Mouse (Mus musculus) hindbrain, embryonic 15.5 days (tissue): ENCODE measurements around the gene Mfsd6. TPM values are rescaled to one million over a fixed set of nuclear protein-coding genes. Genes with fewer than 3 reads are reported as not detected.

ENCODE experiments used
- ATAC-seq: fragments of 200-750 bp; cut with Nextera tagmentation; 2 replicates; pipeline ENCODE4 v1.8.0; 2017; ENCODE audit warnings: low read depth, moderate number of reproducible peaks, moderate TSS enrichment; ENCODE audit not compliant: low FRiP score
- H3K27ac ChIP-seq: fragments of 300-500 bp; sonication (generic); replicated peaks from 2 replicates; pipeline ENCODE4 v1.5.1; 2015; ENCODE audit warnings: mild to moderate bottlenecking, inconsistent platforms
- H3K27me3 ChIP-seq: fragments of 300-500 bp; sonication (generic); 2 replicates; pipeline ENCODE4 v1.6.1; 2015; ENCODE audit warnings: control low read depth, inconsistent platforms
- H3K36me3 ChIP-seq: fragments of 300-500 bp; sonication (generic); 2 replicates; pipeline ENCODE4 v1.6.1; 2015; ENCODE audit warnings: control low read depth, inconsistent platforms
- H3K4me1 ChIP-seq: fragments of 300-500 bp; sonication (generic); replicated peaks from 2 replicates; pipeline ENCODE4 v1.6.1; 2015; ENCODE audit warnings: control low read depth, inconsistent platforms
- H3K4me2 ChIP-seq: fragments of 300-500 bp; sonication (generic); 2 replicates; pipeline ENCODE4 v1.6.1; 2015; ENCODE audit warnings: moderate library complexity, mild to moderate bottlenecking, inconsistent platforms
- H3K4me3 ChIP-seq: fragments of 300-500 bp; sonication (generic); 2 replicates; pipeline ENCODE4 v1.5.1; 2015; ENCODE audit warnings: mild to moderate bottlenecking, inconsistent platforms
- H3K9ac ChIP-seq: fragments of 300-500 bp; sonication (generic); 2 replicates; pipeline ENCODE4 v1.6.1; 2015; ENCODE audit warnings: inconsistent platforms
- H3K9me3 ChIP-seq: fragments of 300-500 bp; sonication (generic); 2 replicates; pipeline ENCODE4 v1.6.1; 2016; ENCODE audit warnings: control low read depth, inconsistent platforms
- WGBS: fragments of 180-500 bp; shearing (Covaris S2); methylation state at CpG from one replicate; pipeline ENCODE4 v1.1.7; 2015; 5-methylcytosine and 5-hydroxymethylcytosine counted together
- polyA plus RNA-seq: library from polyadenylated mRNA; unstranded; fragments of >200 nt; fragmentation: Nextera tagmentation; extraction: Ambion mirVana; gene quantifications from 2 replicates; pipeline ENCODE4 v1.2.1, GENCODE M21; 2015

Gene Mfsd6
- polyA plus RNA-seq, 1 experiment from 2014 or later = 12.8 TPM

DNA sequence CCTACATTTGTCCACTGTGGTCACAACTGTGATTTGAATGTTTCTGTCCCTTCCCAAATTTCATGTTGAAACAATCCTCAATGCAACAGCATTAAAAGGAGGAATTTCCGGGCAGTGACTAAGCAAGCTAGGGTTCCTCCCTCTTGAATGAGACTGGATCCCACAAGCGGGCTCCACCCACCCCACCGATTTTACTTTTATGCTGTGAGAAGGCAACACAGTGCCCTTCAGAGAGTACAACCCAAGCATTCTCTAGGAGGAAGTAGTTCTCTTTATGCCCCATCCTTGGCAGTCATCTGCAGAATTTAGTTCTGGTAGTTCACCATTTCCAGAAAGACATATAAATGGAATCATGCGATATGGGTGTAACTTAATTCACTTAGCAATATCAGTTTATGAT lies 6.9 kb upstream of the Mfsd6 start:
- WGBS = 83% methylated on average over 4 of the region's 4 CpGs
- Histone ChIP-seq H3K4me1 (no peaks in the 10 kb centered on the region), H3K9ac (no peak overlapping the region), H3K9me3 (no peaks in the 10 kb centered on the region), H3K4me3 (no peak overlapping the region), H3K27ac (no peak overlapping the region), H3K27me3 (no peaks in the 10 kb centered on the region), H3K36me3 (no peaks in the 10 kb centered on the region), H3K4me2 (no peak overlapping the region)
- no peak for ATAC-seq

DNA sequence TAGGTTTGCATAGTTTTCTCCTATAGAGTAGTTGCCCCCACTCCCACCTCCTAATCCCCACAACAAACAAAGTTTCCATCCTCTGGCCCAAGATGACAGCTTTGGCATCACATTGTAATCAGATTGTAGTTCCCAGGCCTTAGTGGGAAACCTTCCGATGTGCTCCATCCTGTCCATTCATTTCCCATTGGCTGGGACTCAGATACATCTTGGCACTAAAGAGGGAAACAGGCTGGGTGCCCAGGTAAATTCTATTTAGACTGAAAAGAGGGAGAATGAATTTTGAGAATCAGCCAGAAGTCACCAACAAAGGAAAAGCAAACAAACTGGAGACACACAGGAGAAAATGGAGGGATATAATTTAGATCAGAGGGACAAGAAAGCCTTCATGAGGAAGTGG lies 3.0 kb upstream of the Mfsd6 start:
- ATAC-seq = no peak
- WGBS = 81% methylated on average over 1 of the region's 1 CpGs
- no peak overlapping the region for H3K4me3 ChIP-seq

DNA sequence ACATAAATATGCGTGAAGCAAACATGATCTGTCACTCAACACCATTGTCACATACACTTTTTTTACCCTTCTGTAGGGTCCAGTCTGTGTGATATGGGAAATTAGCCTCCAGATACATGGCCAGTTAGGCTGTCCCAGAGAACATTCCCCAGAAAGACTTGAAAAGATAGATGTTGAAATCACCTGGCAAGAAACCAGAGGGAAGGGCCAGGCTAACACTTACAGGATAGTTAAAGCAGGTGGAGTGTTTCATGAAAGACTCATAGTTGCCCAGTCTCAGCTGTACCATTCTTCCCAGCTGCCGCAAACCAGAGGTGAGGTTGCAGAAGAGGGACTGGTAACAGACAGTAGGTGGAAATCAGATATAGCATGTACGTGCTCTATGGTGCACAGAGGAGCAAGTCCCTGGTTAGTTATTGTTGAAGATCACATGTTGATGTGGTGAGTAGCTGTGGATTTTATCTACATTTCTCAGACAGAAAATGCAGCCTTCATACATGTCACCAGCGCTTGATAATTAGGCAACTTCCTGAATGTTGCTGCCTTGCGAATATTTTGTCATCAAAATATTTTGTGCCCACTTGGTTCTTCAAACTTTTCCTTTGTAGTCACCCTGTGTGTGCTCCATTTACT lies 1.7 kb upstream of the Mfsd6 start:
- WGBS = 94% methylated on average over 5 of the region's 5 CpGs

More for the DNA sequence above, 3.0 kb upstream of the Mfsd6 start:
- Histone ChIP-seq H3K27ac (no peak overlapping the region), H3K9me3 (no peaks in the 10 kb centered on the region), H3K4me1 (peaks cover 14% of the 10 kb centered on the region; the same call in 1 of the 2 replicates), H3K4me2 (no peak overlapping the region), H3K36me3 (no peaks in the 10 kb centered on the region), H3K27me3 (no peaks in the 10 kb centered on the region), H3K9ac (no peak overlapping the region)

DNA sequence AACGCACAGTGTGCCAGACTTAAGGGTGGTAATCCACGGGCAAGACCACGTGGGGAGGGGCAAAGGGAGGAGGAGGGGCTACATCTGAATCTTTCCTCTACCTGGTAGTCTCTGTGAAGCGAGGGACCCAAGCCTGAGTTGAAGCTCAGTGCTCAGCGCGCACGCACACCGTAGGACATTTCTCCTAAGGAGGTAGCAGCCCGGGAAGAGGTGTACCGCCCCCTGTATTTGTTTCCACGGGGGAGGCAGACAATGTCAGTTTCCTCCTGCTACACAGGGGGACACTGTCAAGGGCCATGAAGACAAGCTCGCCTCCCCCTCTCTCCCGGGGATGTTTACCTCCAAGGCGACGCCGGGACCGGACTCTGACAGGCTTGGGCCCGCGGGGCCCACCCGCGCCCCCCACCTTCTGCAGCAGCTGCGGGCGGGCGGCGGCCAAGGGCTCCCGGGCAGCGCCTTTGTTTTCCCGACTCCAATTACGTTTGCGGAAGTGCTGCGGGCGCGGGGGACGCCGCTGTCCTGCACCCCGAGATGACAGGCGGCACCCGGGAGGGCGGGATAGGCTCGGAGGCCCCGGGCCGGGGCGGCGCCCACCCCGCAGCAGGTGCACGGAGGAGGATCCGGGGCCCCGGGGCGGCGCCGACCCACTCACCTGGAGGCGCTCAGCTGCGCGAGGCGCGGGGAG lies 749 bp downstream of the Mfsd6 start:
- peak overlapping the region; percentile 96 for H3K27ac ChIP-seq
- peak; percentile 89 for ATAC-seq
- WGBS = 1% methylated on average over 47 of the region's 56 CpGs

More for the DNA sequence above, 1.7 kb upstream of the Mfsd6 start:
- no peaks in the 10 kb centered on the region for H3K36me3 ChIP-seq
- no peak for ATAC-seq
- H3K9ac ChIP-seq = no peak overlapping the region
- H3K4me3 ChIP-seq = no peak overlapping the region
- H3K27ac ChIP-seq = no peak overlapping the region
- no peaks in the 10 kb centered on the region for H3K27me3 ChIP-seq
- no peak overlapping the region for H3K4me2 ChIP-seq
- no peaks in the 10 kb centered on the region for H3K9me3 ChIP-seq
- peaks cover 17% of the 10 kb centered on the region; the same call in 1 of the 2 replicates for H3K4me1 ChIP-seq

DNA sequence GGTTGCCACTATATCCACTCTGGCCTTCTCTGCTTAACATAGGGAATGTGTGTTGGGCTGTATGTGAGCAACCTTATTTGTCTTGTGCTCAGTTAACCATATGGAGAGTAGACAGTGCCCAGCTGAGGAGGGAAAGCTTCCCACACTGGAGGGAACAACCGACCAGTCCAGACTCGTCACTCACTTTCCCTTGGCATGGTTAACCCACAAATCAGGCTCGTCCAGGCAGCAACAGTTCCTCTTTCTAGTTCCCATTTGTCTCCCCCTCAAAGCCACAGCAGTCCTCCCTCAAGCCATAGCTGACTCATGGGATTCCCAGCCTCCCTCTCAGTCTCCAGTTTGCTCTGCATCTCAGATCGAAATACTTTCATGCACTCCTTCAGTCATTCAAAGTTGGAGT lies 4.7 kb downstream of the Mfsd6 start:
- WGBS = 54% methylated on average over 4 of the region's 4 CpGs
- no peak overlapping the region for H3K4me3 ChIP-seq
- no peaks in the 10 kb centered on the region for H3K9me3 ChIP-seq
- H3K4me2 ChIP-seq = no peak overlapping the region
- no peaks in the 10 kb centered on the region for H3K27me3 ChIP-seq
- ATAC-seq = no peak
- H3K27ac ChIP-seq = no peak overlapping the region
- no peak overlapping the region for H3K9ac ChIP-seq
- no peaks in the 10 kb centered on the region for H3K36me3 ChIP-seq
- peaks cover 12% of the 10 kb centered on the region; the same call in 1 of the 2 replicates for H3K4me1 ChIP-seq

More for the DNA sequence above, 749 bp downstream of the Mfsd6 start:
- H3K4me2 ChIP-seq = peak overlapping the region; percentile 78
- peak overlapping the region; percentile 84 for H3K4me3 ChIP-seq
- H3K4me1 ChIP-seq = peaks cover 17% of the 10 kb centered on the region; the same call in 1 of the 2 replicates
- H3K36me3 ChIP-seq = no peaks in the 10 kb centered on the region
- peak overlapping the region; percentile 92 for H3K9ac ChIP-seq
- H3K27me3 ChIP-seq = no peaks in the 10 kb centered on the region
- no peaks in the 10 kb centered on the region for H3K9me3 ChIP-seq

DNA sequence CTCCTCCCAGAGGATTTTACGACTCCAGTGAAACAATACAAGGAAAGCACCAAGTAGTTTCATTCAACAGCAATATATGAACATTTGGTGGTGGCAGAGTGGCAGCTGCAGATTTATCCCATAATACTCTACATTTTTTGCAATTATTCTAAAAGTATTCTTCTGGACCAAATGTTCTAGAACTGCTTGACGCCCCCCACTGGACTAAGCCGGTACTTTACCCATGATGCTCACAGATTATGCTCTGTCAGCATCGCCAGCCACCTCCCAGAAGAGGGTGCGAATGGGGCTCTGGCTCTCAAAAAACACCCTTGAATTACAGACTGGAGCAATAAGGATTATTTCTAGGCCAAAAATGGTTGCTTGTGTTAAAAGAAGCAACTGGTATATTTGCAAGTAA lies 8.2 kb downstream of the Mfsd6 start:
- H3K27me3 ChIP-seq = no peaks in the 10 kb centered on the region
- no peak overlapping the region for H3K4me2 ChIP-seq
- WGBS = 57% methylated on average over 5 of the region's 5 CpGs
- ATAC-seq = no peak
- H3K9me3 ChIP-seq = no peaks in the 10 kb centered on the region
- no peak overlapping the region for H3K4me3 ChIP-seq
- peaks cover 7% of the 10 kb centered on the region for H3K4me1 ChIP-seq
- no peaks in the 10 kb centered on the region for H3K36me3 ChIP-seq
- no peak overlapping the region for H3K9ac ChIP-seq
- no peak overlapping the region for H3K27ac ChIP-seq

DNA sequence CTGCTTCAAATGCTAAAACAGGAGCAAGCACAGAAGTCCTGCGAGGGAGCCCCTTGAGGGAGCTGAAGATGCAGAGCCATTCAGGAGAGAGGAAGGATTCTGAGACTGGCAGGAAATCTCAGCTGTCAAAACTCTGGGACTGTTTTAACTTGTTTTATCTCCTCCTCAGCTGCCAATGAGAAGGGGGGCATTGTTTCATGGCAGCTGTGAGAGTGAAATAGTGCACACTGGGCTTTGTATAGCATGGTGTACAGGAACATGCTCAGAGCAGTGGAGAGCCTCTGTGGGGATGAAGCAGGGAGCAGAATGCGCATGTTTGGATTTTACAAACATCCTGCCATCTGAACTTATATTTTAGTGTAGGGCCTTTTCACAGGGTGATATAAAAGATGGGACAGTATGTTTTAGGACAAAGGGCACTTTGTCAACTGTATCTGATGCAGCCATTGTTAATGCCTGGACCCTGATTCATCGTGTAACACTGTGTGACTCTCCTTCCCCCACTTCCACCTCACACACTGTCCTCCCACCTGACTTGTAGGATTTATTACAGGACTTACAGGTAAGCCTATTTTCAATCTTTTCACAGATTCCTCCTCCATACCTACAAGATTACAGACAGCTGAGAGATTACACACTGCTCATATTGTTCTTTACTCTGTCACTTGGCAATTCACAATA lies 9.1 kb downstream of the Mfsd6 start:
- Histone ChIP-seq H3K27ac (no peak overlapping the region), H3K9me3 (no peaks in the 10 kb centered on the region), H3K4me3 (no peak overlapping the region), H3K9ac (no peak overlapping the region), H3K36me3 (no peaks in the 10 kb centered on the region), H3K4me1 (peaks cover 12% of the 10 kb centered on the region), H3K27me3 (no peaks in the 10 kb centered on the region), H3K4me2 (no peak overlapping the region)
- ATAC-seq = no peak
- WGBS = 49% methylated on average over 3 of the region's 3 CpGs

DNA sequence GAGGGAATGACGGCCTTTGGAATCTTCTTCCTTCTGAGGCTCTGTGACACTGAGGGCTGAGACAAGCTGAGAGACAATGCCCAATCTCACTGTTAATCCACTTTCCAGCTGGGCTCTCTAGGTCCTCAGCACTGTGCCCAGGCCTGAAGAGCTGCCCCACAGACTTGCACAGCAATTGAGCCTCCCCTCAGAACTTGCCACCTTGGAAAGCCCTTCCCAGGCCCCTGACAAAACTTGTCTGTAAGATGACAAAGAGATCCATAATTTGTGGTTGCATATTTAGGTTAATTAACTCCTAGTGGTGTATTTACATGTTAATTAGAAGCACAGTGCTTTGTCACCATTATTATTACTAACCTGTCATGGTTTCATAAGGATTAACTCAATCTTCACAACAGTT lies 12.8 kb downstream of the Mfsd6 start:
- Histone ChIP-seq H3K27me3 (no peaks in the 10 kb centered on the region), H3K9ac (no peak overlapping the region), H3K4me3 (no peak overlapping the region), H3K36me3 (no peaks in the 10 kb centered on the region), H3K9me3 (no peaks in the 10 kb centered on the region), H3K4me2 (no peak overlapping the region), H3K4me1 (peaks cover 12% of the 10 kb centered on the region), H3K27ac (no peak overlapping the region)
- ATAC-seq = no peak
- WGBS = 42% methylated on average over 1 of the region's 1 CpGs

DNA sequence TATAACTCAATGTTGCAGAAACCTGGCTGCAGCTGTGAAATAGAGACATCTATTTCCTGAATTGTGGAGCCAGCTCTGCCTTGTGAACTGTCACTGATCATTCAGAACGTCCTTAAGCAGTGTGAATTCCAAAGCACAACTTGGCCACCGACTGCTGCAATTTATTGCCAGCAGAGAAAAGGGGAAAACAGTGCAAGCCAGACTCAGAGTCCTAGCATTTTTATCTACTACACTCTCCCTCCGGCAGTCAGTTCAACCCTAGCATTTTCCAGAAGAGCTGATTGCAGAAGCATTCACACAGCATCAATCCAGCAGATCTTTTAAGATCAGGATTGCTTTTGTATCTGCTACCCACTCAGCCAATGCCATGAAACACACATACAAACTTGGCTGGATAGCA lies 13.2 kb downstream of the Mfsd6 start:
- H3K27me3 ChIP-seq = no peaks in the 10 kb centered on the region
- whole genome bisulfite sequencing = 38% methylated on average over 3 of the region's 3 CpGs
- H3K4me3 ChIP-seq = no peak overlapping the region
- ATAC-seq = no peak
- no peak overlapping the region for H3K4me2 ChIP-seq
- H3K36me3 ChIP-seq = no peaks in the 10 kb centered on the region
- no peak overlapping the region for H3K9ac ChIP-seq
- peaks cover 12% of the 10 kb centered on the region for H3K4me1 ChIP-seq
- no peaks in the 10 kb centered on the region for H3K9me3 ChIP-seq
- H3K27ac ChIP-seq = no peak overlapping the region

DNA sequence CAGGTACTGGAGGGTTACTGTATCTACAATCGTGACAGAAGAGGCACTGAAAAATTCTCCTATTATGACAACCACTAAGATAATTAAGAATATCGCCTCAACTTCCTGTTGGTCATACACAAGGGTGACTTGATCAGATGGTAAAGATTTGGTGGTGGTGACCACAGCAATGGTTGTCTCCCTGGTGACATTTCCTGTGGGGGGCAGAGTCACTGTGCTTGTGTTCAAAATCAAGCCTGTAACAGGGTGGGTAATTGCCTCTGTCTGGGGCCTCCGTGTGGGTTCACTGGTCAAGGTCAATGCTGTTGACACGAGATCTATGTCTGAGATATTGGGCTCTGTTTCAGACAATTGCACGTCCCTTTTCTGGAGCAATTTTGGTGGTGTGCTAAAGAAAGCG lies 18.5 kb downstream of the Mfsd6 start:
- Histone ChIP-seq H3K27me3 (no peaks in the 10 kb centered on the region), H3K4me1 (peaks cover 2% of the 10 kb centered on the region; the same call in 1 of the 2 replicates), H3K4me3 (no peak overlapping the region), H3K9ac (no peak overlapping the region), H3K36me3 (peaks cover 10% of the 10 kb centered on the region; the same call in 1 of the 2 replicates), H3K4me2 (no peak overlapping the region), H3K27ac (no peak overlapping the region), H3K9me3 (no peaks in the 10 kb centered on the region)
- ATAC-seq = no peak
- 88% methylated on average over 6 of the region's 6 CpGs for WGBS

DNA sequence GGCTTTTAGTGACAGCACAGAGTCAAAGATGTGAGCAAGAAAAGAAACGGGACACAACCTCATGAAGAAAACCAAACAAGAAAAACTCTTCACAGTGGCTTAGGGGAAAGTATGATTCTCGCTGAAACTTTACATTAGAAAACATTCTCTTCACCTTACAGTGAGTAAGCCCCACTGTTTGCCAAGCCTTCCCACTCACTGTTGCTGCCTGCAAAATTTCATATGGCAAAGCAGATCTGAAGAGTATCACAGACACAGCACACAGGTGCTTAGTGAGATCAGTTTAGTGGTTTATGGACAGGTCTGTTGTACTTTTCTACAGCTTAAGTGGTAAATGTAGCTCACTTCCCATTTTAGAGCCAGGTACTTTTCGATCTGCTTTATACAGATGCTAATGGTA lies 20.2 kb downstream of the Mfsd6 start:
- ATAC-seq = no peak
- Histone ChIP-seq H3K4me1 (no peaks in the 10 kb centered on the region), H3K4me2 (no peak overlapping the region), H3K4me3 (no peak overlapping the region), H3K9me3 (no peaks in the 10 kb centered on the region), H3K9ac (no peak overlapping the region), H3K36me3 (peaks cover 10% of the 10 kb centered on the region; the same call in 1 of the 2 replicates), H3K27me3 (no peaks in the 10 kb centered on the region), H3K27ac (no peak overlapping the region)
- WGBS = 90% methylated on average over 3 of the region's 3 CpGs
